Mouse (Mus musculus): ENCODE measurements around the gene She.
"Not testable (repeated sequence)": the region's sequence is repeated elsewhere in the genome, so short reads cannot be mapped to it uniquely, and the experiment has no call there.

She gene

DNA sequence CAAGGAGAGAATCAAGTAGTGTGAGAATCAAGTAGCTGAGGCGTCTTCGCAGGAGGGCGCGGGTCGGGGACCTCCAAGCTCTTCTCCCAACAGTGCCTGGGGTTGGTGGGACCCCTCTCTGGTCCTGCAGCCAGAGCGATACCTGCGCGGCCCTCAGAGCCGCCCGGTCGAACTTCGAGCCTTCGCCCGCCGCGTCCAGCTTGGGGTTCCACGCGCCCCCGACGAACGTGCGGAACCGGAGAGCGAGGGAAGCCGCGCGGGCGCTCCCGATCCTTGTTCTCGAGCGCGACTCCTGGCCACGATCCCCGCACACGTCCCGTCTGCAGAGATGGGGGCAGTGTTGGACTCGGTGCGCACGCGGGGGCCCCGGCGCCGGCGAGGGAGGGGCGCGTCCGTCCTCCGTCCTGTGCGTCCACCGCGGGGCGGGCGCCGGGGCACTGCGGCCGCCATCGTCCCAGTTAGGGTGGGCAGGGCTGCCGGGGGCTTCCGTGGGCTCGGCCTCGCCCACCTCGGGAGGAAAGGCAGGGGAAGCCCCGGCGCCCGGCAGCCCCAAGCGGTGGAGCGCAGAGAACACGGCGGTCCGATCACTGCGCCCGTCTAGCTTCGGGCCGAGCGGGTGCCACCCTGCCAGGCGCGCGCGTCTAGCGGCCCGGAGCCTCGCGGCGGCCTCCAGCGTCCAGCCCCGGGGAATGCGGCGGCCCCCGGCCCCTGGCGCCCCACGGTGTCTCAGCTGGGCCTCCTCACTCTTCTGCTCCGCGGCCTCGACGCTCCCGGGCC is at the start of gene She:
Gene She (plus strand): TSS at position 556 of the 777 bp plus-strand sequence.
- DNase-seq (ENCODE audit: extremely low read depth, low read depth, low spot score), result no peak

DNA sequence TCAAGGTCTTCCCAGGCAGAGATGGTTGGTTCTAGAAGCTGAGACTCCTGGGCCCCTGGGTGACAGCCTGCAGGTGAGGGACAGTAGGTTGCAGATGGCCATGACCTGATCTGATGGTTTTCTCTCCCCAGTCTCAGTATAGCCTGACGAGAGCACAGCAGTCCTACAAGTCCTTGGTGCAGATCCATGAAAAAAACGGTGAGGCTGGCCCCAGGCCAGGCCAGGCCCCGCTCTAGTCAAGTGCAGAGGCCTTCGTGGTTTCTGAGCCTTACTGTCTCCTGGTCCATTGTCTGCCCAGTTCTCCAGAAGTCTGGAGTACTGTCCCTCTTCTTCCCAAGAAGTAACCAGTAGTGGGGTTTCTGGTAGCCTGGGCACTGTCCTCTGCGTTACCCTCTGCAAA is 49.5 kb upstream of the She start:
- no peak for DNase-seq (ENCODE audit: extremely low read depth, low read depth, low spot score)

DNA sequence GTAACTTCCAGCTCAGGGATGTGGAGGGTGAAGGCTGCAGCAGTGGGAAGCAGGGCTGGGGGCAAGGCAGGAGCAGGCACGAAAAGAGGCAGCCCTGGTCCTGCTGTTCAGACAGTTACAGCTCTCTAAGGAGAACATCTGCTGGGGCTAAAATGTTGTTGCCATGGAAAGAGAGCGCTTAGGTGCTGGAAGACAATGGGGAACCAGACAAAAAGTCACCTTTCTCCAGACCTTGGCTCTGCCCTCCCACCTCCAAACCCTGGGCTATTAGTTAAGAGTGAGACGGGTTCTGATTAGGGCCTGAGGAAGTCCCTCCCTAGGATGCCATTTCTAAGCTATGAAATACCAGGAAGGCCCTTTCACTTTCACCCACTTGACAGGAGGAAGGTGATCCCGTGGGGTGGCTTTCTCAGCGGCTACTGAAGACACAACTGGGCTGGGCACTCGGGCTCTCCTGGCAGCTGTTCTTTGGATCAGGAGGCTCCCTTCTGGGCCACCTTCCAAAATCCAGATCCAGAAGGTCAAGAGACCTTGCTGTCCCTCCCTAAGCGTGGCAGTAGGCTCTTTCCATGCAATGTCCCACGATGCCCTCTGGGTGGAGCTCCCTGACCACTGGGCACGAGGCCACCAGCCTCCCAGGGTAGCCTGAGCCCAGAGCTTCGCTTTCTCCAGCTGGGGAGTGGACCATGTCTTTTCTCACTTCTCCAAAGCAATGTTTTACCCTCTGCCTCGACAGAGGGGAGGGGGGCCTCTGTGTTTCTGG is 46.0 kb upstream of the She start:
- no peak for DNase-seq (ENCODE audit: extremely low read depth, low read depth, low spot score)

DNA sequence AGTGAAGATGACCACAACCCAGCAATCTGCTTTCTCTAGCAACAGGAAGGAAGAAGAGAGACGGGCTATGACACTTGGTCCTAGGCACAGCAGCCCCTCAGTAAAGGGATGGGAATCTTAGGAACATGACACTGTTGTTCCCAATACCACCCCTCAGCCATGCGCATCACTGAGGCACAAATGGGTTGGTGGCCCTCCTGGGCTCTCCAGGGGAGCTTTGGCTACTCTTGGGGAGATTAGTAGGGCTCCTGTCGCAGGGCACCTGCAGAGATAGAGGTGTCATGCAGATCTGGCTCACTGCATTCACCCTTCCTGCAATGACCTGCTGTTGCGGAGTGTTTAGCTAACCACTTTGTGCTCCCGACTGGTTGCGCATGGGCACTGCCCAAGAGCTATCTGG is 44.9 kb upstream of the She start:
- no peak for DNase-seq (ENCODE audit: extremely low read depth, low read depth, low spot score)

DNA sequence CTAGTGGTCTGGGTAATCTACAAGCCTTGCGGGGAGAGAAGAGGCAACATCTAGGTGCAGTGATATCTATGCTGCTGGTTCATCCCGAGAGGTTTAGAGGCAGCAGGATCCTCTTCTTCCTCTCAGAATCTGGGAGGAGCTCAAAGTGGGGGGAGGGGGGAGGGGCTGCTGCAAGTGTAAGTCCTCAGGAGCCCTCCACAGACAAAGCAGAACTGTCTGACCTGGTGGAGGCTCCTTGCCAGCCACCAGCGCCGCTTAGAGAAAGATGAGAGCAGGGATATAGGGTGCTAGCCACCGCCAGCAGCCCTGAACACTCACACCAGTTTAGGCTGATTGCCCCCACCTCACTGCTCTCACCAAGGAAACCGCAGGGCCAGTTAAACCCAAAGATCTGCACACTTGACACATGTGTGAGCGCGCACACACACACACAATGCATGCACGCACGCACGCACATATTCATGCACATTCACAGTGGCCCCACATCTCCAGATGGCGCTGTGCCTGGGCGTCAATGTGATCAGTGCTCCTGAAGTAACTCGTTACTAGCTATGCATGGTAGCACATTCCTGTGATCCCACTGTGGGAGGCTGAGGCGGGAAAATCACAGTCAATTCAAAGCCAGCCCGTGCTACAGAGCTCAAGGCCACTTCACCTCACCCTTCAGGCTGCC is 42.4 kb upstream of the She start:
- DNase-seq (ENCODE audit: extremely low read depth, low read depth, low spot score), result no peak

DNA sequence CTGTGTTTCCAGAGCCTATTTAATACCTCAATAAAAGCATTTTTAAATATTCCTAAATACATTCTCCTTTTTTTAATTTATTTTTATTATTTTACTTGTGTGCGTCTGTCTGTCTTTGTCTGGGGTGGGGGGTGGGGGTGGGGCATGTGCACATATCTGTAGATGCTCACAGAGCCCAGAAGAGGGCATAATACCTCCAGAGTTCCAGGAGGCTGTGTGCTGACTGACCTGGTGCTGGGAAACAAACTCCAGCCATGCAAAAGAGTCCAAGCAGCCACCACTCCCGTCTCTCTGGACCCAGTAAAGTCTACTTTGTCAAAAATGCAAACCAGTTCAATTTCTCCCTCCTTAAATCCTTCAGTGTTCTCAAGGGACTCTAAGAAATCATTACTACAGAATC is 36.6 kb upstream of the She start:
- DNase-seq (ENCODE audit: extremely low read depth, low read depth, low spot score), result no peak

DNA sequence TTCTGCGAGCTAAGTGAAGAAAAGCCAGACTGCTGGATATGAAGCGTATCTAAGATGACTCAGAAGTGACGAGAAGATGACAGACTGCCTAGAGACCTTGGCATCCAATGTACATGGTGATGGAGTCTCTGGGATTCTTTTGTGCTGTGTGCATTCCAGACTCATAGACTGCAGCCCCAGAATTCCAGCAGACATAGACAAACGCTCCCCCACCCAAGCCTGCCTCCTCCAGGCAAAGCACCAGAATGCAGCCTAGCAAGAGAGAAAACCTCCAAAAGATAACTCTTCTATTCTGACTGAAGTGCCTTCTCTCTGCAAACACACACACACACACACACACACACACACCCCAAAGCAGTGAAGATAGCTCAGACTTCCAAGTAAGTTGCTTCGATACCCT is 35.4 kb upstream of the She start:
- DNase-seq (ENCODE audit: extremely low read depth, low read depth, low spot score), result no peak

DNA sequence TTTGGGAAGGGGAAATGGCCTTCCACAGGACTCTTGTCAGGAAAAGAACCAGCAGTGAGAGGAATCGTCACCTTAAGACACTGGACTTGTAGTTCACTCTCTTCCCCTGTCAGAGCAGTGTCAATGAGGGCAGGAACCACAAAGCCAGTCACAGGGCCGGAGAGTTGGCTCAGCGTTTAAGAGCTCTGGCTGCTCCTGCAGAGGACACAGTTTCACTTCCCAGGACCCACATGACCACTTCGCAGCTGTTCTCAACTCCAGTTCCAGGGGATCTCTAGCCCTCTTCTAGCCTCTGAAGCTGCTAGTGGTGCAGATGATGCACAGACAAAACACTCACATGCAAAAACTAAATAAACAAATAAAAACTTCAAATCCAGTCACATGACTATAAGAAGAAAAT is 34.8 kb upstream of the She start:
- no peak for DNase-seq (ENCODE audit: extremely low read depth, low read depth, low spot score)

DNA sequence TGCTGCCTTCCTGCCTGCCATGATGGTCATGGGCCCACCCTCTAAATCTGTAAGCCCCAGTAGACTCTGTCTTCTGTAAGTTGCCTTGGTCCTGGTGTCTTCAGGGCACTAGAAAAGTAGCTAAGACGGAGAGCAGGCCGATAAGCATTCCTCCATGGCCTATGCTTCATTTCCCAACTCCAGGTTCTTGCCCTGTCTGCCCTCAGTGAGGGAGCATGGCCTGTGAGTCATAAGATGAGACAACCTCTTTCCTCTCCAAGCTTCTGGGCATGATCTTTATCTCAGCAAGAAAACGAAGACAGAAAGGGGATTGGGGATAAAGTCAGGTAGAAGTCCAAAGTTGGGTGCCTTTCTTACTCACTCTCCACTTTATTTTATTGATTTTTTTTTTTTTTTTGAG is 32.7 kb upstream of the She start:
- DNase-seq (ENCODE audit: extremely low read depth, low read depth, low spot score), result no peak

DNA sequence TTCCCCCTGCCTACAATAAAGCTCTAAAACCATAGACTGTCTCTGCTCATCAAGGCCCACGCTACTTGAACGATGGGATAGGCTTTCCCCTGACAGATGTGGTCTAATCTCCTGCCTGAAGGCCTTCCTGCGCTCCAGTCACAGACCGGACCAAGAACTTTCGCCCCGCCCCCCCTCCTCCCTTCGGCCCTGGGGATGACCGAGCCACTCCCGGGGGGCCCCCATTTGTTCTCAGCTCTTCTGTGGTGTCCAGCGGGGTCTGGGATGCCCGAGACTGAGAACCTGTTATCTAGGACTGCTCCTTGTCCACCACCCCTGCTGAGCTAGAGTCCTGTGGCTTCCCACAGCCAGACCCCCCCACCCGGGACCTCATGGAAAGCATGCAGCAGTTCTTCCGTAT is 31.7 kb upstream of the She start:
- DNase-seq (ENCODE audit: extremely low read depth, low read depth, low spot score), result no peak

DNA sequence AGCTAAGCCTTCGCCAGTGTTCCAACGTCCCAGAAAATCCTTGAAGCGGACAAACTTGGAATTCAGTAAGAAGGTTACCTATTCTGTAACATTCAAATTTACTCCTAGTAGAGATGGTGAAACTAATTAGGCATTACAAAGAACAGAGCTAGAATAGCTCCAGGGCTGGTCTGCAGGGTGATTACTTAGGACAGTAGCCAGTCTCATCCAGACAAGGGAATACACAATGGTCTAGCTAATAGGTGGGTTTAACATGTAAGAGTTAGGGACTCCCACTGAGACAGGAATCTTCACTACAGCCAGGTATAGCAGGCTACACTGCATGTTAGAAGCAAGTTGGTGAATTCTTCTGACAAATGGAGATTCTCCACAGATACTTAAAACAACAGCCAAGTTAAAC is 31.1 kb upstream of the She start:
- not testable (repeated sequence) for DNase-seq (ENCODE audit: extremely low read depth, low read depth, low spot score)

DNA sequence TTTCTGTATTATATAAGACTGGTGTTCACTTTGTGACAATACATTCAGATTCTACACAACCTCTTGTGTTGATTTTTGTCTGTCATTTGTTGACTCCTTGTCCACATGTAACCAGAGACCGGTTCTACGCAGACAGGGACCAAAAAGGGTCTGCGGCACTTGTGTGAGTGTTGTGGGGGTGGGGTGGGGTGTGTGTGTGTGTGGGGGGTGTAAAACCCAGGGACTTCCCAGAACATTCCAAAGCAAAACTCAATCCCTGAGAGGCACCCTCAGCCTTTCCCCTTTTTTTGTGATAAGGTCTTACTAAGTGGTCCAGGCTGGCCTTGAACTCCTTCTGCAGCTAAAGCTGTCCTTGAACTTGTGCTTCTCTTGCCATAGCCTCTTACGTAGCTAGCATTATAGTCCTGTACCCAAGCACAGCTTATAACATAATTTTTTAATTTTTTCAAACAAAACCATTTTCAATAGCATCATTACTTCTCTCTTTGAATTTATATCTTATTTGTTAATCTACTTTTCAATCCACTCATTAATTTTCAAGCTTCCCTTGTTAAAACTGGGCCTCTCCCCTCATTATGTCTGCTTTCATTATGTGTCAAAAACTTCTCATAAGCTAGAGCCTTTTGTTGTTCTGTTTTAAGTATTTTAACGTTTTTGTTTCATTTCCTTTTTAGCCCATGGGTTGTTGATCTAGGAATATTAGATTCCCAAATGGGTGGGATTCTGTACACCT is 30.2 kb upstream of the She start:
- no peak for DNase-seq (ENCODE audit: extremely low read depth, low read depth, low spot score)

DNA sequence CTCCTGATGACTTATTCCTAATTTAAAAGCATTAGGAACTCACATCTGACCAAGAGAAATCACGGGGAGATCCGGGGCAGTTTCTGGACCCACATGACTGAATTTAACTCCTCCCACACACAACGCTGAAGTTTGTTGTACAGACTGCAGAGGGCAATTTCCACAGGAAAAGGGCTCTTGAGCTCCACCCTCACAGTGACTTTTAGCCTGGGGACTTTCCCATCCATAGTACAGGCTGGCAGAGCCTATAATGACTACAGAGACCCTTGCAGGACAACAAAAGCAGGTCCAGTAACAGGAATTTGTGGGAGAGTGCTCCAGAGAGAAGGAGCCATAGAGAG is 29.7 kb upstream of the She start:
- DNase-seq (ENCODE audit: extremely low read depth, low read depth, low spot score), result no peak

DNA sequence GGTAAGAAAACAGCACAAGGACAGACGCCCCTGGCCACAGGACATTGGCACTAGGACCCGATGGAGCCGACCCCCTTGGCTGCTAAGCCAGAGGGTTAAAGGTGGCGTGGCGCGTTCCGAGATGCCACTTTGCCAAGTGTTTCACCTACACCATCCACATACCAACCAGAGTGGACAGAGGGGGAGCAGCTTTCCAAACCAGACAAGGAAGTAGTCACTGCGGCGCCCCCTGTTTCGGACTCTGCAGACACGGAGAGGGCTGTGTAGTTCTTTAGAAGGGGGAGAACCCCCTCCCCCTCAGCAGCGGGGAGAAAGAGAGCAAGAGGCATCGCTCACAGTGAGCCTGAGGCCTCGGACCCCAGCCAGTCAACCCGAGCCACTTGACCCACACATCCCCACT is 28.3 kb upstream of the She start:
- DNase-seq (ENCODE audit: extremely low read depth, low read depth, low spot score), result no peak

DNA sequence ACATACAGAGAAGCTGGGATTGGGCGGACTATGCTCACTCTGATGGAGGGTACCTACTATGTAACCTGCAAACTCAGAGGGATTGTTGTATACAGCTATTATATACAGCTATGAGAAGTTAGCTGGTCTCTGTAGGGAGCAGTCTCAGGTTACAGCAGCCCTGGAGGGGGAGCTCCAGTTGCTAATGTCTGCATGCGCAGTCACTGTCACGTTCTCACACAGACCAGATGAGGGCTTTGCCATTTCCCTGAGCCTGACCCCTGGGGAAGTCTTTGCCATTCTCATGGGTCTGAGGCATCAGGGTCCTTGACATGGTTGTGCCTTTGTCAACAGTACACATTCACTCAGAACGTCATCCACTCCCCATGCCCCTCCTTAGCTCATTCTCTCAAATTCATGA is 26.0 kb upstream of the She start:
- no peak for DNase-seq (ENCODE audit: extremely low read depth, low read depth, low spot score)

DNA sequence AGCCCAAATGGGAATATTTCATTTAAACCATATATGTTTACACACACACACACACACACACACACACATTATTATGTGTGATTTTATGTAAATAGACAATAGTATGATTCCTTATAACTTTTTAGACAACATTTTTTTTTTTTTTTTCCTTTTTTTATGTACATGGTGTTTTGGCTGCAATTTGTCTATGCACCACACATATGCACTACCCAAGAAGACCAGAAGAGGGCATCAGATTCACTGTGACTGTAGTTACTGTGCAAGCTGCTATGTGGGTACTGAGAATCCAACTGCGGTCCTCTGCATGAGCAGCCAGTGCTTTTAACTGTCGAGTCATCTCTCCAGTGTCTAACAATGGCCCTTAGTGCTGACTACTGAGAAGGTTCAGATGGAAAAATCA is 24.4 kb upstream of the She start:
- no peak for DNase-seq (ENCODE audit: extremely low read depth, low read depth, low spot score)

DNA sequence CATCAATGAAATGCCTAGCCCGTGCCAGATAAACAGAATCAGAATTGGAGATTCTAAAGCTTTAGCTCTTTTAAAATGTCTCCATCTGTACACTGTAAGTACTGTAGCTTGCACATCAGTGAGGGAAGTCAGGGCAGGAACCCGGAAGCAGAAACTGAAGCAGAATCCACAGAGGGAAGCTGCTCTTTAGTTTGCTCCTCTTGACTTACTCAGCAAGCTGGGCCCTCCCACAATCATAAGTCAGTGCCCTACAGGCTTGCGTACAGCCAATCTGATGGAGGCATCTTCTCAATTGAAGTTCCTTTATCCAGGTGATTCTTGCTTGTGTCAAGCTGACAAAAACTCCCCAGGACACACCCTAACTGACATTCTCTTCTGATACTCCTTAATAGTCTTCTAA is 24.0 kb upstream of the She start:
- DNase-seq (ENCODE audit: extremely low read depth, low read depth, low spot score), result no peak

DNA sequence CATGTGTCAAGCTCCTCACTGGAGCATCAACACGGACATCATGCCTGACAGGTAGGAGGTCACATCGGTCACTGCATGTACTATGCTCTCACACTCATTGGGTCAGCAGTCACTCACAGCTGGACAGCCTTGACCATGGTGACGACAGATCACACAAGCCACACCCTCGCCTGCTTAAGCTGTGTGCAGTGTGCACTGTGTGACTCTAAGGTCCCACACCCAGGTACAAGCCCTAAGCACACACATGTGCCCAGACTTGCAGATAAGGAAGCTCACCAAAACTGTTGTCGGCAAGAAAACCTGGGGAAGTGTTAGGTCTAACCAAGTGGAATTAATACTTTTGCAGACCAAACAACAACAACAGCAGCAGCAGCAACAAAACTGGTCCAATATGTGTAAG is 23.3 kb upstream of the She start:
- DNase-seq (ENCODE audit: extremely low read depth, low read depth, low spot score), result no peak

DNA sequence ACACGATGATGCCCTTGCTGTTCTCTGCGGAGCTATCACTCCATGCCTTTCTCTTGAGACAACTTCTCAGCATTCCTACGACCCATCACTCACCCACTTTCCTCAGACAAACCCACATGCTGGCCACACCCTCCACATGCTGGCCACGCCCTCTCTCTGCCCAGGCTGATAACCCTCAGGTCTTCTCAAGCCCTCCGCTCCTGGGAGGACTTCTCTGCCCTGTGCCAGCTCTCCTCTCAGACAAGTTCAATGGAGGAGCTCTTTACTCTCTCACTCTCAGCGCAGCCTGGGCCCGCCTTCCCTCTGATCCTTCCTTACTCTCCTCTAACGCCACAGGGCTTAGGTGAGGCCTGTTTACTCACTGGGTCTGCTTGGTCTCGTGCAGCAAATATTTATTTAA is 22.5 kb upstream of the She start:
- no peak for DNase-seq (ENCODE audit: extremely low read depth, low read depth, low spot score)

DNA sequence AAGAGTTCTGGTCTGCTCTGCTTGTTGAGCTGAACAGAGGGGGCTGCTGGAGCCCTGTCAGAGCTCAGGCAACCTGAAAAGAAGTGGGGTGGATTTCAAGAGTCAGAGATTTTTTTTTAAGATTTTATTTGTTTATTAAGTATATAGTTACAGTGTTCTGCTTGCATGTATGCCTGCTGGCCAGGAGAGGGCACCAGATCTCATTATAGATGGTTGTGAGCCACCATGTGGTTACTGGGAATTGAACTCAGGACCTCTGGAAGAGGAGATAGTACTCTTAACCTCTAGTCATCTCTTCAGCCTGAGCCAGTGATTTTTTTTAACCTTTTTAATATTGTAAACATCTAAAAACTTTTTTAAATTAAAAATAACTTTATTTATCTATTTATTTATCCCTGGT is 20.3 kb upstream of the She start:
- DNase-seq (ENCODE audit: extremely low read depth, low read depth, low spot score), result no peak

DNA sequence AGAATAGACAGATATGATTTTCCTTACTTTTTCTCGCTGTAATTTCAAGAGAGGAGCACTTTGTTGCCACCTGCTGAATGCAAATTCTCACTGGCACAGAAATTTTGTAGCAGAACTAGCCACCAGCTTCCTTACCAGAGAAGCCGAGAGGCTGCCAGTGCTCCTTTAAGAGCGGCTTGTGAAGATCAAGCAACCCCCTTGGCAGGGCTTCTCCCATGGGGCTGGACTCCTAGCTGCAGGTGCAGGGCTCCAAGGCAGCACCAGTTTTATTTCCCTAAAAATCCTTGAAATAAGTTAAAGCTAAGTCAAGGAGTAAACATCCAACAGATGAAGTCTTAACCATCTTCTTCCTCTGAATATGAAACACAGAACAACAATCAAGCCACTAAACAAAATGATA is 19.0 kb upstream of the She start:
- no peak for DNase-seq (ENCODE audit: extremely low read depth, low read depth, low spot score)

DNA sequence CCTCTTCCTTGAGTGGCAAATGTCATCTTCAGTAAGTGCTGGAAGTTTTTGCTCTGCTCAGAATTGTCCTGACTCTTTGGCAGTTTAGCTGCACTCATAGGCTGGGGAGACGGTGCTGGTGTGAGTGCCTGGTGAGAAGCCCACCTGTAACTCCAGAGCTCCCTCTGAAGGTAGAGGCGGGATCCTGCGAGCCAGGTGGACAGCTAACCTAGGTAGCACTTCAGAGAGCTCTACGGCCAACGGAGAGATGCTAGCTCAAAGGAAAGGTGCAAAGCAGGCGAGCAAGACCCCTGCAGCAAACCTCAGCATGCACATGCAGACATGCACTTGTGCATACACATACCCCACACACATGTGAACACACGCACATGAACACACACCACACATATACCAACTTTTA is 17.1 kb upstream of the She start:
- DNase-seq (ENCODE audit: extremely low read depth, low read depth, low spot score), result no peak
